Mouse (Mus musculus): ENCODE measurements at regions not wholly inside any gene's neighbourhood (a gene's known extent, or its start where the extent isn't known, plus 50 kb on each side); places are given as distances from the start of the nearest gene placed in this dataset.
A peak's percentile ranks its signal among the peaks of the same experiment; 100 is the strongest.

GRCm38 (mm10) chr10:120726369-120726768 is 172.5 kb downstream of the Msrb3 start:
- H3K9ac ChIP-seq: no peak overlapping the region
- H3K9me3 ChIP-seq: no peaks in the 10 kb centered on the region
- H3K4me3 ChIP-seq (replicated peaks): no peak overlapping the region
- WGBS: 93% methylated on average over 1 of the region's 1 CpGs
- no peaks in the 10 kb centered on the region for H3K27me3 ChIP-seq (replicated peaks)
- no peak overlapping the region for H3K4me2 ChIP-seq
- H3K27ac ChIP-seq: no peak overlapping the region
- 0 out of 2 replicates have a peak, but pooled peaks cover 6% of the 10 kb centered on the region for H3K4me1 ChIP-seq
- no peak for ATAC-seq (ENCODE audit: insufficient read depth, low FRiP score, low read depth)
- H3K36me3 ChIP-seq: no peaks in the 10 kb centered on the region

GRCm38 (mm10) chr10:120721956-120722532 is 176.9 kb downstream of the Msrb3 start:
- no peaks in the 10 kb centered on the region for H3K27me3 ChIP-seq (replicated peaks)
- no peaks in the 10 kb centered on the region for H3K36me3 ChIP-seq
- peak overlapping the region; percentile 27 for H3K4me2 ChIP-seq
- ATAC-seq (ENCODE audit: insufficient read depth, low FRiP score, low read depth): no peak
- H3K4me3 ChIP-seq (replicated peaks): no peak overlapping the region
- H3K9ac ChIP-seq: no peak overlapping the region
- WGBS: 27% methylated on average over 15 of the region's 15 CpGs
- H3K9me3 ChIP-seq: no peaks in the 10 kb centered on the region
- no peak overlapping the region for H3K27ac ChIP-seq
- peaks cover 16% of the 10 kb centered on the region for H3K4me1 ChIP-seq

DNA sequence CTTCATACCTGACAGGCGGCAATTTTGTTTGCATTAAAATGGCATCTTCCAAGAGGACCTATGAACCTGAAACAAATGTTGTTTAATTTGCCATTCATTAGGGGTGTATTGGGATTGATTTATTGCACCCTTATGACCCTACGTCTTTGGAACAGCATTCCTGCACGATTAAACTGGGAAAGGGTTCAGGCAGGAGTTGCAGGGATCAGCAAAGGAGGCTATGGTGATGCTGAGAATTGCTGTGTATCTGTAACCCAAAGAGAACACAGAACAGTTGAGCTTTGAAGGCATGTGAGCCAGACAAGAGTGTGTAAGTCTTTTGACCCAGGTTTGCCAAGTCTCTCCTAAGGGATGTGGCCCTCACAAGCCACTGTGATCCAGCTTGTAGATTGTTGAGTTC is 177.9 kb downstream of the Msrb3 start:
- no peaks in the 10 kb centered on the region for H3K9me3 ChIP-seq
- no peak for ATAC-seq (ENCODE audit: insufficient read depth, low FRiP score, low read depth)
- H3K27ac ChIP-seq: no peak overlapping the region
- H3K4me2 ChIP-seq: no peak overlapping the region
- H3K4me3 ChIP-seq (replicated peaks): no peak overlapping the region
- H3K9ac ChIP-seq: no peak overlapping the region
- peaks cover 21% of the 10 kb centered on the region for H3K4me1 ChIP-seq
- 39% methylated on average over 3 of the region's 3 CpGs for WGBS
- no peaks in the 10 kb centered on the region for H3K27me3 ChIP-seq (replicated peaks)
- H3K36me3 ChIP-seq: no peaks in the 10 kb centered on the region

DNA sequence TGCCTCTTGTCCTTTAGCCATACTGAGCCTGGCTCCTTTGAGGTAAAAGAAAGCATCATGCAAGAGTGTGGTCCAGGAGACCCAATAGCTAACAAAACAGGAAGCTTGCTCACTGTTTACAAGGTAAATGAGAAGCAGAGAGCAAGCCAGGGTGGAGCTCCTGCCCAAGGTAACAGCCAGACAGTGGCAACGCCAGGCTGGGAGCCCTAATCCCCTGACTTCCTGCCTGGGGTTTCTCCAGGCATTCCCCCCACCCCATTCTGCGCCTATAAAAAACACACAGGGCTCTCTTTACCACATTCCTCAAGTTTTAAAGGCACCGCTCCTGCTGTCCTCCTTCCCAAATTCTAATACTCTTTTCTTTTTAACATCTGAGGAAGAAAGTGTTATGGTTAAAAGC is 178.8 kb downstream of the Msrb3 start:
- WGBS: 20% methylated on average over 3 of the region's 3 CpGs

DNA sequence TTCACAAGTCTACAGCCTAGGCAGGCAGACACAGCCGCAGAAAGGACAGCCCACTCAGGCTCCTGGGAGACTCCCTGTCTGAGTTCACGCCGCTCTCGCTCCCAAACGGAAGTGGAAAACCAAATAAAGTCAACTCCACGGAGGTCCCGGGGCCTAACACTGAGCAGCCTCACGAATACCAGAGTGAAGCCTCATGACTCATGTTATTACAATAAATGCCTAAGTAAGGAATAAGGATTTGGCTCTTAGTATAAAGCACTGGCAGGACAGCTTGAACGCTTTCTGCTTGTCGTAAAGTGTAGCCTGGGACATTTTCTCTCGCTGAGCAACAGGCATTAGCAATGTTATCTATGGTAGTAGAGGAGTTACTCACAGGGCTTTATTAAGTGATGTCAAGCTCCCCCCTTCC is 181.7 kb downstream of the Msrb3 start:
- peak; percentile 83 for ATAC-seq (ENCODE audit: insufficient read depth, low FRiP score, low read depth)
- peak overlapping the region; percentile 89 for H3K27ac ChIP-seq
- H3K9me3 ChIP-seq: no peaks in the 10 kb centered on the region
- H3K4me1 ChIP-seq: peaks cover 21% of the 10 kb centered on the region
- H3K9ac ChIP-seq: no peak overlapping the region
- 18% methylated on average over 11 of the region's 11 CpGs for WGBS
- H3K4me3 ChIP-seq (replicated peaks): no peak overlapping the region
- peak overlapping the region; percentile 38 for H3K4me2 ChIP-seq
- no peaks in the 10 kb centered on the region for H3K27me3 ChIP-seq (replicated peaks)
- no peaks in the 10 kb centered on the region for H3K36me3 ChIP-seq

More for the DNA sequence above, 178.8 kb downstream of the Msrb3 start:
- ATAC-seq (ENCODE audit: insufficient read depth, low FRiP score, low read depth): 0 out of 2 replicates have a peak, but pooled peaks have one; percentile 25
- no peak overlapping the region for H3K4me3 ChIP-seq (replicated peaks)
- H3K4me1 ChIP-seq: peaks cover 21% of the 10 kb centered on the region
- H3K27ac ChIP-seq: 0 out of 2 replicates have a peak overlapping the region, but pooled peaks have one; percentile 23
- H3K9ac ChIP-seq: no peak overlapping the region
- H3K36me3 ChIP-seq: no peaks in the 10 kb centered on the region
- no peaks in the 10 kb centered on the region for H3K27me3 ChIP-seq (replicated peaks)
- H3K4me2 ChIP-seq: no peak overlapping the region
- H3K9me3 ChIP-seq: no peaks in the 10 kb centered on the region

- no peaks in the 10 kb centered on the region for H3K27me3 ChIP-seq (replicated peaks)
- WGBS: 70% methylated on average over 6 of the region's 6 CpGs
- H3K9ac ChIP-seq: no peak overlapping the region
- H3K4me1 ChIP-seq: peaks cover 15% of the 10 kb centered on the region
- no peak overlapping the region for H3K4me3 ChIP-seq (replicated peaks)
- ATAC-seq (ENCODE audit: insufficient read depth, low FRiP score, low read depth): no peak
- H3K27ac ChIP-seq: peak overlapping the region; percentile 89
- no peaks in the 10 kb centered on the region for H3K36me3 ChIP-seq
- no peaks in the 10 kb centered on the region for H3K9me3 ChIP-seq
- H3K4me2 ChIP-seq: no peak overlapping the region
These were observed 182.5 kb downstream of the Msrb3 start for GRCm38 (mm10) chr10:120716391-120716790.

DNA sequence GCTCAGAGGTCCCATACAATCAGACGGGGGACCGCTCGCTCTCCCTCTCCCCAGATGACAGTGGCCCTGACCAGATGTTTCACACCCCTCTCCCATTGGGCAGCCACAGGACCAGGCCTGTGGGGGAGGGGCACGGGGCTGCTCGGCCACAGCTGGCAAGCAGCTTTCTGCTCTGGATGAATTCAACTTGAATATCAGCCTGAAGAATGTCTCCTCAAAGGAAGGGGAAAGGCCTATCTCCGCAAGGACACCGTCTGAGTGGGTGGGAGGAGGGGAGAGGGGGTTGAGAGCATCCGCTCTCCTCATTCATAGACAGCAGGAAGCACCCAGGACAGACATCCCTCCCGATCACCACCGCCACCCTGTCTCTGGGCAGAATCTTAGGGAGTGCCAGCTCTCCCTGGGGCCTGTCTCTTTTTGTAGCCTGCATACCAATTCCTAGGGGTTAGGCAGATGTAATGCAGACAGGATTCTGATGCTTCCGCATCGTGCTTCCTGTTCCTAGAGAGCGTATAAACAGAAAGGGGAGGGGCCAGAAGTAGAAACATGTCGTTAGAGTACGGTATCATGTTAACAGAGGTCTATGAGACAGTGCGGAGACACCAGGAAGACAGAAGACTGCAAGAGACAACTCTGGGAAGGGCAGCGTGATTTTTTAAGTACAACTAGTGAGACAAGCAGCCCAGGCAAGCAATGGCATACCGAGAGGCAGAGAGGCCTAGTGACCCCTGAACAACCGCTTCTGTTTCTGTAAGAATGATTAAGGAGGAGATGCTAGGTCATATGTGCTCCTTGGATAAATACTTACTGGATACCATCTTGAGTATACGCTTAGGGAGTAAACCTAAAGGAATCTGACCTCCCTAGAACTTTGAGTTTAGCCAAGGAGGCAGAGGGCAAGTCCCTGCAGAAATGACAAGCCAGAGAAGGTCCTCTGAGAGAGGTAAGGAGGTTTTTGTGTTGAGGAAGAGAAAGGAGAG is 190.8 kb downstream of the Msrb3 start:
- no peaks in the 10 kb centered on the region for H3K9me3 ChIP-seq
- no peaks in the 10 kb centered on the region for H3K27me3 ChIP-seq (replicated peaks)
- peak overlapping the region; percentile 25 for H3K4me2 ChIP-seq
- peak; percentile 49 for ATAC-seq (ENCODE audit: insufficient read depth, low FRiP score, low read depth)
- H3K36me3 ChIP-seq: no peaks in the 10 kb centered on the region
- no peak overlapping the region for H3K9ac ChIP-seq
- peak overlapping the region; percentile 67 for H3K27ac ChIP-seq
- peaks cover 23% of the 10 kb centered on the region for H3K4me1 ChIP-seq
- no peak overlapping the region for H3K4me3 ChIP-seq (replicated peaks)
- WGBS: 32% methylated on average over 20 of the region's 20 CpGs

GRCm38 (mm10) chr10:120706684-120707290 is 192.1 kb downstream of the Msrb3 start:
- Histone ChIP-seq H3K36me3 (no peaks in the 10 kb centered on the region), H3K4me2 (no peak overlapping the region), H3K4me3 (replicated peaks) (no peak overlapping the region), H3K9me3 (no peaks in the 10 kb centered on the region), H3K4me1 (peaks cover 23% of the 10 kb centered on the region), H3K27ac (no peak overlapping the region), H3K9ac (no peak overlapping the region), H3K27me3 (replicated peaks) (no peaks in the 10 kb centered on the region)
- WGBS: 16% methylated on average over 7 of the region's 7 CpGs
- peak; percentile 65; the same call in 1 of the 2 replicates for ATAC-seq (ENCODE audit: insufficient read depth, low FRiP score, low read depth)

GRCm38 (mm10) chr10:120701833-120702232 is 197.1 kb downstream of the Msrb3 start:
- peak; percentile 65; the same call in 1 of the 2 replicates for ATAC-seq (ENCODE audit: insufficient read depth, low FRiP score, low read depth)
- no peak overlapping the region for H3K27ac ChIP-seq
- H3K4me3 ChIP-seq (replicated peaks): no peak overlapping the region
- no peak overlapping the region for H3K9ac ChIP-seq
- H3K4me1 ChIP-seq: peaks cover 15% of the 10 kb centered on the region
- no peaks in the 10 kb centered on the region for H3K36me3 ChIP-seq
- H3K4me2 ChIP-seq: no peak overlapping the region
- H3K9me3 ChIP-seq: no peaks in the 10 kb centered on the region
- 9% methylated on average over 11 of the region's 11 CpGs for WGBS
- no peaks in the 10 kb centered on the region for H3K27me3 ChIP-seq (replicated peaks)

DNA sequence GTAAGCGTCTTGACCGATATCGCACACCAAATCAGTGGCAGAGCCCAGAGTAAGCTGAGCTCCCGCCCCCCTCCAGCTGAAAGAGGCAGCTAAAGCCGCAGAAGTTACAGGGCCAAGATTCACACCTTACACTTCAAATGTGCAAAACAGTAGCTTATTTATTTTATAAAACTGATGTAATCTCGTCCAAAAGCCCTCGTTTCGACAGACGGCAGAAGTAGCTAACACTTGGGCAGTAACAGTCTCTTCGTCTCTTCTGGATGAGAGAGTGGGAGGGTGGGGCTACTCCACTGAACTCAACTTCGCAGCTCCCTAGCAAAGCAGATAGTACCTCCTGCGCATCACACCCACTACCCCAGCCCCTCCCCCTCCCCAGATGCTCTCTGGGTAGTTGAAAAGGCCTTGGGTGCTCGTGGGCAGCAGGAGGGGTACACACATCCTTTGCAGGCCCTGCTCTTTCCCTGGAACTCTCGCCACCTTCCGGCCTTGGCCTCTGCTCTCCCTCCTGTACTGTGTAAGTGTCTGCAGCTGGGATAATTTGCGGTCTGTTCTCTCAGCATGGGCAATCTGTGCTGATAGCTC is 201.5 kb downstream of the Msrb3 start:
- H3K4me2 ChIP-seq: peak overlapping the region; percentile 24; the same call in 1 of the 2 replicates

DNA sequence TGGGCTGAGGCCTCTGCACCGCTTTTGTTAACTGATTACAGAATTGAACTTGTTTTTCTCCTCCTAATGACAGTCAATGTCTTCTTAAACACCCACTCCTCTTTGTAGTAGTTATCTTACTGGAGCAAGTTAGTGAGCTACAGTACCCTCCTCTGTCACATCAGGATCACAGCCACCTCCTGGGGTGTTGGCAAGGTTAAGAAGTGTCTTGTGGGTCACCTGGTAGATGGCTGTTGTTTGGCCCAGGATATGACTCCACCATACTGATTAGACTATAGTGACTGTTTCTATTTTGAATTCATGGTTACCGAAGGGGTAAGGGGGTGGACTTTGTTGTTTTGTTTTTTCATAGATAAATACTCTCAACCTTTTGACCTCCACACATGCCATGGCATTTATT is 202.4 kb downstream of the Msrb3 start:
- no peaks in the 10 kb centered on the region for H3K27me3 ChIP-seq (replicated peaks)
- no peak for ATAC-seq (ENCODE audit: insufficient read depth, low FRiP score, low read depth)
- no peak overlapping the region for H3K4me3 ChIP-seq (replicated peaks)
- H3K9ac ChIP-seq: no peak overlapping the region
- H3K27ac ChIP-seq: no peak overlapping the region
- no peak overlapping the region for H3K4me2 ChIP-seq
- no peaks in the 10 kb centered on the region for H3K36me3 ChIP-seq
- H3K9me3 ChIP-seq: no peaks in the 10 kb centered on the region
- 55% methylated on average over 2 of the region's 2 CpGs for WGBS
- peaks cover 19% of the 10 kb centered on the region for H3K4me1 ChIP-seq

More for the DNA sequence above, 201.5 kb downstream of the Msrb3 start:
- Histone ChIP-seq H3K9ac (no peak overlapping the region), H3K9me3 (no peaks in the 10 kb centered on the region), H3K27ac (no peak overlapping the region), H3K36me3 (no peaks in the 10 kb centered on the region), H3K4me1 (peaks cover 16% of the 10 kb centered on the region), H3K27me3 (replicated peaks) (no peaks in the 10 kb centered on the region), H3K4me3 (replicated peaks) (no peak overlapping the region)
- 29% methylated on average over 16 of the region's 16 CpGs for WGBS
- no peak for ATAC-seq (ENCODE audit: insufficient read depth, low FRiP score, low read depth)
